Mouse (Mus musculus): ENCODE measurements around the gene Nav1. TPM values are rescaled to one million over a fixed set of nuclear protein-coding genes. Genes with fewer than 3 reads are reported as not detected.

Nav1 gene
- total and polyA plus RNA-seq, 2 experiments: 0.83 to 1.8 TPM

GRCm38 (mm10) chr1:135564660-135565519 lies 42.2 kb downstream of the Nav1 start:
- Histone ChIP-seq H3K27me3 (ENCODE audit: control insufficient read depth, insufficient read depth, low read length) (no peaks in the 10 kb centered on the region), H3K36me3 (ENCODE audit: control insufficient read depth, insufficient read depth, low read length) (no peaks in the 10 kb centered on the region), H3K27ac (replicated peaks; ENCODE audit: insufficient read depth, low read depth, low read length) (no peak overlapping the region), H3K9ac (ENCODE audit: low read depth, low read length) (no peak overlapping the region), H3K4me1 (ENCODE audit: control insufficient read depth, insufficient read depth, low read length) (no peaks in the 10 kb centered on the region), H3K4me3 (ENCODE audit: insufficient read depth, low read depth, low read length) (no peak overlapping the region), H3K79me2 (ENCODE audit: control insufficient read depth, insufficient read depth, low read length) (no peaks in the 10 kb centered on the region)
- no peak for TF ChIP-seq CTCF (IDR thresholded peaks at IDR 0.05; ENCODE audit: low read depth, low read length)
- TF ChIP-seq POLR2A (IDR thresholded peaks at IDR 0.05; ENCODE audit: extremely low read depth, insufficient read depth, low read length): no peak
- 82% methylated on average over 10 of the region's 10 CpGs for WGBS
- no peak for DNase-seq (ENCODE audit: extremely low read depth, low read depth, low spot score)

GRCm38 (mm10) chr1:135563781-135564414 lies 43.2 kb downstream of the Nav1 start:
- DNase-seq (ENCODE audit: extremely low read depth, low read depth, low spot score): no peak
- no peaks in the 10 kb centered on the region for H3K4me1 ChIP-seq (ENCODE audit: control insufficient read depth, insufficient read depth, low read length)
- no peak overlapping the region for H3K27ac ChIP-seq (replicated peaks; ENCODE audit: insufficient read depth, low read depth, low read length)
- 76% methylated on average over 9 of the region's 9 CpGs for WGBS
- no peaks in the 10 kb centered on the region for H3K36me3 ChIP-seq (ENCODE audit: control insufficient read depth, insufficient read depth, low read length)
- TF ChIP-seq POLR2A (IDR thresholded peaks at IDR 0.05; ENCODE audit: extremely low read depth, insufficient read depth, low read length) (no peak), CTCF (IDR thresholded peaks at IDR 0.05; ENCODE audit: low read depth, low read length) (no peak)
- H3K79me2 ChIP-seq (ENCODE audit: control insufficient read depth, insufficient read depth, low read length): no peaks in the 10 kb centered on the region
- no peaks in the 10 kb centered on the region for H3K27me3 ChIP-seq (ENCODE audit: control insufficient read depth, insufficient read depth, low read length)
- no peak overlapping the region for H3K4me3 ChIP-seq (ENCODE audit: insufficient read depth, low read depth, low read length)
- no peak overlapping the region for H3K9ac ChIP-seq (ENCODE audit: low read depth, low read length)

- 67% methylated on average over 8 of the region's 8 CpGs for WGBS
- no peak for DNase-seq (ENCODE audit: extremely low read depth, low read depth, low spot score)
- Histone ChIP-seq H3K4me1 (ENCODE audit: control insufficient read depth, insufficient read depth, low read length) (no peaks in the 10 kb centered on the region), H3K27ac (replicated peaks; ENCODE audit: insufficient read depth, low read depth, low read length) (no peak overlapping the region), H3K79me2 (ENCODE audit: control insufficient read depth, insufficient read depth, low read length) (no peaks in the 10 kb centered on the region), H3K9ac (ENCODE audit: low read depth, low read length) (no peak overlapping the region), H3K27me3 (ENCODE audit: control insufficient read depth, insufficient read depth, low read length) (no peaks in the 10 kb centered on the region), H3K4me3 (ENCODE audit: insufficient read depth, low read depth, low read length) (no peak overlapping the region), H3K36me3 (ENCODE audit: control insufficient read depth, insufficient read depth, low read length) (no peaks in the 10 kb centered on the region)
- no peak for TF ChIP-seq CTCF (IDR thresholded peaks at IDR 0.05; ENCODE audit: low read depth, low read length)
- no peak for TF ChIP-seq POLR2A (IDR thresholded peaks at IDR 0.05; ENCODE audit: extremely low read depth, insufficient read depth, low read length)
Measured at GRCm38 (mm10) chr1:135562982-135563650, 44.0 kb downstream of the Nav1 start.

GRCm38 (mm10) chr1:135562115-135562514 lies 45.0 kb downstream of the Nav1 start:
- Histone ChIP-seq H3K4me3 (ENCODE audit: insufficient read depth, low read depth, low read length) (no peak overlapping the region), H3K27me3 (ENCODE audit: control insufficient read depth, insufficient read depth, low read length) (no peaks in the 10 kb centered on the region), H3K79me2 (ENCODE audit: control insufficient read depth, insufficient read depth, low read length) (no peaks in the 10 kb centered on the region), H3K36me3 (ENCODE audit: control insufficient read depth, insufficient read depth, low read length) (no peaks in the 10 kb centered on the region), H3K4me1 (ENCODE audit: control insufficient read depth, insufficient read depth, low read length) (no peaks in the 10 kb centered on the region), H3K9ac (ENCODE audit: low read depth, low read length) (no peak overlapping the region), H3K27ac (replicated peaks; ENCODE audit: insufficient read depth, low read depth, low read length) (no peak overlapping the region)
- TF ChIP-seq CTCF (IDR thresholded peaks at IDR 0.05; ENCODE audit: low read depth, low read length) (no peak), POLR2A (IDR thresholded peaks at IDR 0.05; ENCODE audit: extremely low read depth, insufficient read depth, low read length) (no peak)
- WGBS: 9% methylated on average over 4 of the region's 4 CpGs
- peak; percentile 36 for DNase-seq (ENCODE audit: extremely low read depth, low read depth, low spot score)

- H3K36me3 ChIP-seq (ENCODE audit: control insufficient read depth, insufficient read depth, low read length): no peaks in the 10 kb centered on the region
- H3K4me3 ChIP-seq (ENCODE audit: insufficient read depth, low read depth, low read length): no peak overlapping the region
- no peaks in the 10 kb centered on the region for H3K27me3 ChIP-seq (ENCODE audit: control insufficient read depth, insufficient read depth, low read length)
- H3K79me2 ChIP-seq (ENCODE audit: control insufficient read depth, insufficient read depth, low read length): no peaks in the 10 kb centered on the region
- no peaks in the 10 kb centered on the region for H3K4me1 ChIP-seq (ENCODE audit: control insufficient read depth, insufficient read depth, low read length)
- DNase-seq (ENCODE audit: extremely low read depth, low read depth, low spot score): no peak
- H3K9ac ChIP-seq (ENCODE audit: low read depth, low read length): no peak overlapping the region
- no peak overlapping the region for H3K27ac ChIP-seq (replicated peaks; ENCODE audit: insufficient read depth, low read depth, low read length)
- TF ChIP-seq CTCF (IDR thresholded peaks at IDR 0.05; ENCODE audit: low read depth, low read length): no peak
- no peak for TF ChIP-seq POLR2A (IDR thresholded peaks at IDR 0.05; ENCODE audit: extremely low read depth, insufficient read depth, low read length)
- 55% methylated on average over 6 of the region's 6 CpGs for WGBS
Measured at GRCm38 (mm10) chr1:135561282-135561681, 45.8 kb downstream of the Nav1 start.

Data from liver, adult 2 months (tissue).